ENCODE assay signal across 23 mouse cellular contexts in genomic region chr3:86762456-86762855, GRCm38 (mm10).
A peak's percentile ranks its signal among the peaks of the same experiment; 100 is the strongest.
DNase-seq lines count a peak whose midpoint lies in the region; ATAC-seq and TF ChIP-seq lines count a peak whose summit lies in the region.
"Had no signal": no experiment of that assay in that cellular context is flagged by ENCODE, and none has a peak within 500 bp of the region (broad histone marks: within the 10 kb centered on the region; RNA-seq: fewer than 3 reads in every experiment).

No protein-coding gene starts in this region.

- WGBS in hindbrain, embryonic 13.5 days = 86% methylated on average over 4 of the region's 4 CpGs
- 78% methylated on average over 4 of the region's 4 CpGs for WGBS in hindbrain, embryonic 16.5 days
- WGBS in embryonic facial prominence, embryonic 12.5 days = 64% methylated on average over 4 of the region's 4 CpGs
- WGBS in limb, embryonic 10.5 days = 67% methylated on average over 4 of the region's 4 CpGs
- 67% methylated on average over 4 of the region's 4 CpGs for WGBS in neural tube, embryonic 15.5 days

- TF ChIP-seq CTCF in layer of hippocampus, adult 2 months (conservative IDR thresholded peaks at IDR 0.05) = no peak

- no peak overlapping the region for H3K4me2 ChIP-seq in hindbrain, embryonic 13.5 days
- H3K4me2 ChIP-seq in hindbrain, embryonic 16.5 days (ENCODE audit: low read length) = no peak overlapping the region
- no peak overlapping the region for H3K4me2 ChIP-seq in embryonic facial prominence, embryonic 12.5 days (replicated peaks)
- H3K4me2 ChIP-seq in neural tube, embryonic 15.5 days = no peak overlapping the region
- H3K4me2 ChIP-seq: kidney, embryonic 15.5 days; liver, embryonic 15.5 days; lung, embryonic 14.5 days; neural tube, embryonic 12.5 days had no signal

- no peaks in the 10 kb centered on the region for H3K36me3 ChIP-seq in hindbrain, embryonic 13.5 days
- no peaks in the 10 kb centered on the region for H3K36me3 ChIP-seq in hindbrain, embryonic 16.5 days (ENCODE audit: control insufficient read depth, insufficient read depth, low read length)
- H3K36me3 ChIP-seq in embryonic facial prominence, embryonic 12.5 days = no peaks in the 10 kb centered on the region
- peaks cover 3% of the 10 kb centered on the region; the same call in 1 of the 2 replicates for H3K36me3 ChIP-seq in limb, embryonic 10.5 days
- H3K36me3 ChIP-seq in neural tube, embryonic 15.5 days = no peaks in the 10 kb centered on the region
- H3K36me3 ChIP-seq: G1E; heart, embryonic 10.5 days; kidney, embryonic 15.5 days; liver, embryonic 15.5 days; neural tube, embryonic 12.5 days had no signal

- H3K9me3 ChIP-seq in hindbrain, embryonic 13.5 days = no peaks in the 10 kb centered on the region
- H3K9me3 ChIP-seq in hindbrain, embryonic 16.5 days (ENCODE audit: control insufficient read depth, low read length) = no peaks in the 10 kb centered on the region
- H3K9me3 ChIP-seq in embryonic facial prominence, embryonic 12.5 days = no peaks in the 10 kb centered on the region
- H3K9me3 ChIP-seq in limb, embryonic 10.5 days (replicated peaks) = no peaks in the 10 kb centered on the region
- H3K9me3 ChIP-seq in neural tube, embryonic 15.5 days (replicated peaks) = no peaks in the 10 kb centered on the region
- H3K9me3 ChIP-seq: G1E; heart, embryonic 10.5 days; kidney, embryonic 15.5 days; liver, embryonic 15.5 days; neural tube, embryonic 12.5 days had no signal

- no peak overlapping the region for H3K9ac ChIP-seq in hindbrain, embryonic 13.5 days
- H3K9ac ChIP-seq in hindbrain, embryonic 16.5 days (ENCODE audit: low read depth, low read length) = no peak overlapping the region
- H3K9ac ChIP-seq in embryonic facial prominence, embryonic 12.5 days = no peak overlapping the region
- H3K9ac ChIP-seq in neural tube, embryonic 15.5 days (replicated peaks) = no peak overlapping the region
- H3K9ac ChIP-seq: kidney, embryonic 15.5 days; liver, embryonic 15.5 days; lung, embryonic 14.5 days; neural tube, embryonic 12.5 days had no signal

- ATAC-seq in hindbrain, embryonic 13.5 days (ENCODE audit: low FRiP score) = no peak
- no peak for ATAC-seq in hindbrain, embryonic 16.5 days
- ATAC-seq in embryonic facial prominence, embryonic 12.5 days (ENCODE audit: insufficient number of reproducible peaks, insufficient read depth, low FRiP score, low TSS enrichment) = no peak
- ATAC-seq in neural tube, embryonic 15.5 days (ENCODE audit: low FRiP score) = no peak

- peak overlapping the region; percentile 83; the same call in 1 of the 2 replicates for H3K27ac ChIP-seq in hindbrain, embryonic 13.5 days
- H3K27ac ChIP-seq in hindbrain, embryonic 16.5 days (ENCODE audit: low read depth, low read length) = no peak overlapping the region
- H3K27ac ChIP-seq in embryonic facial prominence, embryonic 12.5 days = peak overlapping the region; percentile 73
- peak overlapping the region; percentile 84 for H3K27ac ChIP-seq in limb, embryonic 10.5 days
- peak overlapping the region; percentile 30 for H3K27ac ChIP-seq in neural tube, embryonic 15.5 days (replicated peaks)
- H3K27ac ChIP-seq in layer of hippocampus, adult 2 months = no peak overlapping the region
- H3K27ac ChIP-seq: heart, embryonic 10.5 days; kidney, embryonic 15.5 days; left cerebral cortex, adult 2 months; liver, embryonic 15.5 days; neural tube, embryonic 12.5 days had no signal

- H3K4me3 ChIP-seq in hindbrain, embryonic 13.5 days = no peak overlapping the region
- no peak overlapping the region for H3K4me3 ChIP-seq in hindbrain, embryonic 16.5 days (ENCODE audit: low read length)
- no peak overlapping the region for H3K4me3 ChIP-seq in embryonic facial prominence, embryonic 12.5 days
- no peak overlapping the region for H3K4me3 ChIP-seq in limb, embryonic 10.5 days
- H3K4me3 ChIP-seq in neural tube, embryonic 15.5 days (replicated peaks) = no peak overlapping the region
- no peak overlapping the region for H3K4me3 ChIP-seq in layer of hippocampus, adult 2 months
- H3K4me3 ChIP-seq: heart, embryonic 10.5 days; kidney, embryonic 15.5 days; left cerebral cortex, adult 2 months; liver, embryonic 15.5 days; neural tube, embryonic 12.5 days had no signal

- peaks cover 15% of the 10 kb centered on the region for H3K4me1 ChIP-seq in hindbrain, embryonic 13.5 days (replicated peaks)
- no peaks in the 10 kb centered on the region for H3K4me1 ChIP-seq in hindbrain, embryonic 16.5 days (ENCODE audit: control insufficient read depth, insufficient read depth, low read depth, low read length)
- peaks cover 3% of the 10 kb centered on the region for H3K4me1 ChIP-seq in embryonic facial prominence, embryonic 12.5 days
- peaks cover 59% of the 10 kb centered on the region for H3K4me1 ChIP-seq in limb, embryonic 10.5 days
- peaks cover 5% of the 10 kb centered on the region; the same call in 1 of the 2 replicates for H3K4me1 ChIP-seq in neural tube, embryonic 15.5 days
- H3K4me1 ChIP-seq: kidney, embryonic 15.5 days; liver, embryonic 15.5 days; neural tube, embryonic 12.5 days had no signal

- no peaks in the 10 kb centered on the region for H3K27me3 ChIP-seq in hindbrain, embryonic 13.5 days
- H3K27me3 ChIP-seq in hindbrain, embryonic 16.5 days (replicated peaks; ENCODE audit: control insufficient read depth, insufficient read depth, low read length) = no peaks in the 10 kb centered on the region
- H3K27me3 ChIP-seq in embryonic facial prominence, embryonic 12.5 days = no peaks in the 10 kb centered on the region
- no peaks in the 10 kb centered on the region for H3K27me3 ChIP-seq in limb, embryonic 10.5 days (ENCODE audit: low read depth, poor library complexity, severe bottlenecking)
- no peaks in the 10 kb centered on the region for H3K27me3 ChIP-seq in neural tube, embryonic 15.5 days (replicated peaks)
- H3K27me3 ChIP-seq: kidney, embryonic 15.5 days; liver, embryonic 15.5 days; neural tube, embryonic 12.5 days had no signal

- DNase-seq in limb, embryonic 10.5 days (ENCODE audit: low spot score) = no peak
- DNase-seq in layer of hippocampus, adult 2 months (ENCODE audit: low spot score in 2 of 2) = no peak
- DNase-seq in cerebellum, postnatal 36 days = no peak
- DNase-seq: cerebellum, adult 2 months; embryo, embryonic 11 days; gastrocnemius, postnatal 25 days; heart, postnatal 36 days; kidney, adult 18-20 months; kidney, postnatal 25 days; lung, embryonic 14.5 days; lung, postnatal 14 days; right cerebral cortex, postnatal 25 days; thymus, postnatal 25 days had no signal

Comparison
In these comparisons a context has a peak if more than half of its experiments do, and no peak if none do; other contexts are left out.
1. H3K27ac ChIP-seq: peak in hindbrain, embryonic 13.5 days (single experiment), embryonic facial prominence, embryonic 12.5 days (single experiment), limb, embryonic 10.5 days (single experiment) and neural tube, embryonic 15.5 days (single experiment); none in hindbrain, embryonic 16.5 days (single experiment) and layer of hippocampus, adult 2 months (single experiment).